Mouse (Mus musculus) embryo, embryonic 10 days (tissue): ENCODE data around the gene Gpr22.
A peak's percentile ranks its signal among the peaks of the same experiment; 100 is the strongest.

ENCODE experiments used
- DNase-seq: peaks from one replicate; pipeline ENCODE4 v3.0.0-alpha.2; 2015; ENCODE audit warnings: low spot score

Gene Gpr22

GRCm38 (mm10) chr12:31713600-31713999, at the start of gene Gpr22:
Gene Gpr22 (minus strand): TSS chr12:31713947.
- DNase-seq = no peak

DNA sequence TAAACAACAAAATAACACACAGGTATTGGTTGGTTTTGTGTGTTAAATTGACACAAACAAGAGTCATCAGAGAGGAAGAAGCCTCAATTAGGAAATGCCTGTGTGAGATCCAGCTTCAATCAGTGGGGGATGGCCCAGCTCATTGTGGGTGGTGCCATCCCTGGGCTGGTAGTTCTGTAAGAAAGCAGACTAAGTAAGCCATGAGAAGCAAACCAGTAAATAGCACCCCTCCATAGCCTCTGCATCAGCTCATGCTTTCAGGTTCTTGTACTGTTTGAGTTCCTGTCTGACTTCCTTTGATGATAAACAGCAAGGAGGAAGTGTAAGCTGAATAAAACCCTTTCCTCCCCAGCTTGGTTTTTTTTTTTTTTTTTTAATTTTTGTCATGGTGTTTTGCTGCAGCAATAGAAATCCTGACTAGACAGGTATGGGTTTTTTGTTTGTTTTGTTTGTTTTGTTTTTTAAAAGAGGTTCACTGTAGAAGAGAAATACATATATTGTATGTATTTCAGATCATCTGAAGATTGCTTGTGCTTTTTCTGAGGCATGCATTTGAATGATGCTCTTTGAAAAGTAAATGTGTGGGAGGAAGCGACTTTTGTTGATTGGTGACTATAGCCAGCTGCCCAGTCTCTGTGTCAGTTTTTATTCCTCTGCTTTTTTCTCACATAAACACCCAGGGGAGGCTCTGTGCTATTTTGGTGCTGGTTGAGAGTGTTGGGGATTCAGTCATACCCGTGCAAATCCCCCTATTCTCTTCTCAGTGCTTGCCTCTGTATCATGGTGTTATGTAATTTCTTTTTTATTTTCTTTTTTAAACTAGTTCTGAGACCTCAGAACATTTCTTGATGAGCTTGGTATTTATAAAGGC, 42.4 kb upstream of the Gpr22 start:
- no peak for DNase-seq

DNA sequence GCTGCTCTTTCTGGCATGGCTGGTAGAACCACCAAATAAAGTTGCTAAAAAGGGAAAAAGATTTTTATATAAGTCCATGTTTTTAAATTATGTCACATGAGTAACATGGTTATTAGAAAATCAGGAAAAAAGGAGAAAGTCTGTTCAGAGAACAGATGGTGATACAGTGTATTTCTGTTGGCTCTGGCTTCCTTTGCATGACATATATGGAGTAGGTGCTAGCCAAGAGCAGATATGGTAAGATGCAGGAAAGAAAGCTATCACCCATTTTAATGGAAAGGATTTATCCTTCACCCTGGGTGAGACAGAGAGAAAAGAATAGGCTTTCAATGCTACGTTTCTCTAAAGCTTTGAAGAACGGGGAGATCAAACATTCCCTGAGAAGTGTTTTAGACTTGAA, 40.7 kb upstream of the Gpr22 start:
- no peak for DNase-seq

DNA sequence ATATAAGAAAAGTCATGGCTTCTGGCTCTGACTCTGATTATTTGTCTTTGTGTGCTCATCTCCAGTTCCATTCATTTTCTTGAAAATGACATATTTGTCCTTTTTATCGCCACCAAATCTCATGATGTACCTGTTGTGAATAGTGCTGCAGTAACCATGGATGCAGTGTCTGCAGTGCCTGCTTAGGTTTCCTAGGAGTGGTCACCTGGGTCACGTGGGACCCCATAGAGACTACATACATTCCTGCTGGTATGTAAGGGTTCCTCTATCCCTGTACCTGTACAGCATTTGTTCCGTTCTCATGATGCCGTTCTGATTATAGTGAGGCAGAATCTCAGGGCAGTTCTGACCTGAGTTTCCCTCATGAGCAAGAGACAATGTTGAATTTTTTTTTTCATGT, 36.1 kb upstream of the Gpr22 start:
- no peak for DNase-seq

- no peak for DNase-seq
These were observed 33.6 kb upstream of the Gpr22 start for GRCm38 (mm10) chr12:31747301-31747700.

GRCm38 (mm10) chr12:31734616-31735015, 20.9 kb upstream of the Gpr22 start:
- DNase-seq = no peak

GRCm38 (mm10) chr12:31730126-31730525, 16.4 kb upstream of the Gpr22 start:
- no peak for DNase-seq

- no peak for DNase-seq
These were observed 13.0 kb upstream of the Gpr22 start for GRCm38 (mm10) chr12:31726707-31727106.

DNA sequence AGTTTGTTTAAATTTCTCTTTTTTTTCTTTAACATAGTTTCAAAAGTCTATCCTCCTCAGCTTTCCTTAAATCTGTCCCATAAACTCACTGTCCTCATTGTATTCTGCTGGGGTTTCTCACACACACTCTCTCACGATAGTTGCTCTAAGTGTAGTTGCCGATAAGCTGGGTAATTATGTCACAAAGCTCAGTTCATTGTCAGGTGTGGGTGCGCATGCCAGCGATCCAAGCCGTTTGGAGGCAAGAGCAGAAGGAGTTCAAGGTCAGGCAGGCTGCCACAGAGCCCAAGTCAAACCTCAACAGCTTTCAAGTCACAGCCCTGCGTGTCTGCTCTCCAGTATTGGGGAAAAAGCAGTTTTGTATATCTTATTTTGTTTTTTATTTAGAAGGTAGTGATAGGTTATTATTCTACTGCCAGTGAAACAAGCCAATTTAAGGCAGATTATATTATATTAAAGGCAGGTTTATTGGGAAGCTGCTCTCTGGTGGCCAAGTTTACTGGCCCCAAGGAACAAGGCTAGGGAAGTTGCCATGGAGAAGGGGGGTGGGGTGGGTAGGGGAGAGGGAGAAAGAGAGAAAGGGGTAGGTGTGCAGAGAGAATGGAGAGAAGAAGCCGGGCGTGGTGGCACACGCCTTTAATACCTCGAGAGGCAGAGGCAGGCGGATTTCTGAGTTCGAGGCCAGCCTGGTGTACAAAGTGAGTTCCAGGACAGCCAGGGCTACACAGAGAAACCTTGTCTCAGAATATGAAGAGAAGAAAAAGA, 11.9 kb upstream of the Gpr22 start:
- no peak for DNase-seq

DNA sequence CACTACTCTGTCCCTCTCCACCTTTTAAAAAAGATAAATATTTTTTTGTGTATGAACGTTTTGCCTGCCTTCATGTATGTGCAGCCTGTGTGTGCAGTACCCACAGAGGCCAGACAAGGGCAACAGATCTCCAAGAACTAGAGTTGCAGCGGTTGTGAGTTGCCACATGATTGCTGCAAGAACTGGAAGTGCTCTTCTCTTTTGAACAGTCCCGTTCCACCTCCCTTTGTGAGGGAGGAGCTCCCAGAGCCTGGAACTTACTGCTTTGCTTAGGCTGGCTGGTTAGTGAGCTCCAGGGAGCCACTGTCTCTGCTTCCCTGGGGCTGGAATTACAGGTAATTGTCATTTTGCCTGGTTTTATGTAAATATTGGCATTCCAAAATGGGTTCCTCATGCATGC, 10.8 kb upstream of the Gpr22 start:
- DNase-seq = no peak

- no peak for DNase-seq
These were observed 6.0 kb upstream of the Gpr22 start for GRCm38 (mm10) chr12:31719586-31720275.

DNA sequence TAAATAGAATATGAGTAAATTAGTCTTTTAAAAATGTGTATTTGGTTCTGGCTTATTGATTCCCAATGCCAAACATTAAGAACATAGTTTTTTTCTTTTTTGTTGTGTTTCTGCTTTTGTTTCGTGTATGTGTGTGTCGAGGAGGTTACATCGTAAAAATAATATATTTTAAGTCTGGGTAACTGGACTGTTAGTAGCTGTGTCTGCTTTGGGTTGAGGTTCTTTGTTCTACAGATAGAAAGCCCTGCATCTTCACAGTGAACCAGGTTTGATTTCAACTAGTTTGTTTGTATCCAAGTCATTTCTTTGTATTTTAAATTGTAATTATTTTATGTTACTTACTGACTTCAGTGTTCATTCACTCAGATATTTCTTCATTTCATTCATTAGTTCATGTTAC, 323 bp upstream of the Gpr22 start:
- DNase-seq = no peak

GRCm38 (mm10) chr12:31712727-31713126, 1.0 kb downstream of the Gpr22 start:
- DNase-seq = no peak

GRCm38 (mm10) chr12:31712233-31712632, 1.5 kb downstream of the Gpr22 start:
- DNase-seq = no peak

GRCm38 (mm10) chr12:31709665-31710064, 4.1 kb downstream of the Gpr22 start:
- DNase-seq = no peak

GRCm38 (mm10) chr12:31707531-31707930, 6.2 kb downstream of the Gpr22 start:
- DNase-seq = no peak

DNA sequence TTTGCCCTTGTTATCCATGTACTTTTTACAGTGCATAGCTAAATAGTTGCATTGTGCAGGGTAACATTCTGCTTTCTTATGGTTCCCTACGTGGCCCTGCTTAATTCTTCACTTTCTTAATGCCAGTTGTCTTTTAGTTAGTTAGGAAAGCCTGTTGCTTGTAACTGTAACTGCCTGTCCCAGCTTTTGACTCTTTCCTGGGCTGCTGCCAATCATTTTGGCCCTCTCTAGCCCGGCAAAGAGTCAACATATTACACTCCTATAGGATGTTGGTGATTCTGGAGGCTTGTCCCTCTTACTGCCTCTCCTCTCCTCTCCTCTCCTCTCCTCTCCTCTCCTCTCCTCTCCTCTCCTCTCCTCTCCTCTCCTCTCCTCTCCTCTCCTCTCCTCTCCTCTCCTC, 7.6 kb downstream of the Gpr22 start:
- no peak for DNase-seq

GRCm38 (mm10) chr12:31703904-31704303, 9.8 kb downstream of the Gpr22 start:
- peak; percentile 10 for DNase-seq

- DNase-seq = no peak
These were observed 12.3 kb downstream of the Gpr22 start for GRCm38 (mm10) chr12:31701411-31701810.

DNA sequence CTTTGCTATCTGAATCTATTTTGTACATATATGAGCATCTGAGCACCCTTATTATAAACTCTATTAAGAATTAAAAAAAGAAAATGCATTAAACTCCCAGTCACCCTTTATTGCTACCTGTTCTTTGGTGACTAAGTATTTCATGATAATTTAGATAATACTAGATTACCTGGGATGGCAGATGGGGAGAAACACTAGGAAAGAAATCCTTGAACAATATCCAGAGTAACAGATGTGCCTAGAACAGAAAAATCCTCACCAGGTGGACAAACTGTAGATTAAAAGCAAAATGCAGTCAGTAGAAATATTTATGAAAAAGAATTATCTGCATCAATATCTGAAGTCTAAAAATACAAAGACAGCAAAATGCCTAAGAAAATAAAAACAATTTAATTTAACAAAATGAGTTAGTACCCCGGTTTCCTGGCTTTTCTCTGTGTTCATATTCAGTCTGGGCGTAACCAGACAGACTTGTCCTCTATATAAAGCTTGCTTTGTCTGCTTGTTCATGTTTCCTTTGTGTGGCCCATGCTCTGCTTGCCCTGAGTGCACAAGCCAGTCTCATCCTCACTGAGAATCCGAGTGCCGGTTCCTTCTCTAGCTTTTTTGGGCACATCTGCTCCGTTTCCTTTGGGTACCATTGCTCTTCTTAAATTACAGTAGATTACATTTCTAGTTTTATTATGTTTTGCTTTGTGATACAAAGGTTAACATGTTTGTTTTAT, 13.0 kb downstream of the Gpr22 start:
- DNase-seq = peak; percentile 19

DNA sequence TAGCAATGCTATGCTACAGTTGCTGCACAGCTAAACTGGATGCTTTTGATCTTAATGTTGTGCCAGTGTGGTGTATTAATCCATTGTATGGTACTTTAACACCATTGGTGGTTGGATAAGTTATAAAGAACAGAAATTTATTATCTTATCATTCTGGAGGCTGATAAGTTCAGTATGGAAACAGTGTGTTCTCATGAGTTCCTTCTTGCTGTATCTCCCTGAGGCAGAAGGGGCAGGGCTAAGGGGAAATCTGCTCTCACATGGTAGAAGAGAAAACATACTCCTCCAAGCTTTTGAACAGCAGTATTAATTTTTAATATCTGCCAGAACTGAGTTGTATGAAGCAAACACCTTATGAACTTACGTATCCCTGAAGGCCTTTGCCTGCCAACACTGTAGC, 20.5 kb downstream of the Gpr22 start:
- DNase-seq = no peak

GRCm38 (mm10) chr12:31686679-31687078, 27.1 kb downstream of the Gpr22 start:
- no peak for DNase-seq
